Mouse (Mus musculus) large intestine, adult 2 months (tissue): ENCODE data around the gene Dzip1. TPM values are rescaled to one million over a fixed set of nuclear protein-coding genes. Genes with fewer than 3 reads are reported as not detected.

Source experiments
- DNase-seq: peaks from one replicate; pipeline ENCODE4 v3.0.0-alpha.2; 2012; ENCODE audit warnings: low read depth, low spot score
- WGBS: fragments of 180-500 bp; shearing (Covaris S2); methylation state at CpG from one replicate; pipeline ENCODE4 v1.1.7; 2018; 5-methylcytosine and 5-hydroxymethylcytosine counted together
- polyA plus RNA-seq: library from polyadenylated mRNA; depleted of rRNA; stranded (reverse); fragments of >200 nt; gene quantifications from 2 replicates; pipeline ENCODE4 v1.2.3, GENCODE M21; 2012; rRNA removed

Dzip1 gene
- polyA plus RNA-seq, 1 experiment = 1.8 TPM

DNA sequence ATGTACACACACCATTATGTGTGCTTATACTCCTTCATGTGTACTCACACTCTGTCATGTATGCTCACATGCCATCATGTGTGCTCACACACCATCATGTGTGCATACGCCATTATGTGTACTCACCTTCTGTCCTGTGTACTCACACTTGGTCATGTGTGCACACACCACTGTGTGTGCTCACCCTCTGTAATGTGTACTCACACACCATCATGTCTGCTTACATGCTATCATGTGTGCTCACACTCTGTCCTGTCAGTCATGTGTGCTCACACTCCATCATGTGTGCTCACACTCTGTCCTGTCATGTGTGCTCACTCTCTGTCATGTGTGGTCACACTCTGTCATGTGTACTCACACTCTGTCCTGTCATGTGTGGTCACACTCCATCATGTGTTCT, 85.2 kb downstream of the Dzip1 start:
- no peak for DNase-seq
- WGBS = 98% methylated on average over 1 of the region's 1 CpGs

GRCm38 (mm10) chr14:118839416-118839815, 85.8 kb downstream of the Dzip1 start:
- WGBS = 33% methylated on average over 5 of the region's 5 CpGs
- no peak for DNase-seq

- no peak for DNase-seq
- 51% methylated on average over 8 of the region's 8 CpGs for WGBS
These were observed 86.6 kb downstream of the Dzip1 start for GRCm38 (mm10) chr14:118838556-118839120.

DNA sequence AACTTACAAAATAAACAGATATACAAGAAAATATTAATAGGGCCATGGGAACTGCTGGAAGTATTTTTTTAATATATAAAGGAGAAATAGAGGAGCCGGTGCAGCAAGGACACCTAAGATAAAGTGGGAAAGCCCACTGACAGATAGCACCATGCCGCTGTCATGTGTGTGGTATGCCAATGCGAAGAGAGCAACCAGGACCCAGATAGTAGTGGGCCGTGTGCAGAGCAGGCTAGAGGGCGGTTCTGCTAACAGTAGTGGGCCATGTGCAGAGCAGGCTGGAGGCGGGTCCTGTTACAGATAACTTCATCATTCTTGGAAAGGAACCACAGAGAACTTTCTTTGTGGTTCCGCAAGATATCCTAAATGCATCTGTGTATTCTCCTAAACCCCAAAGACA, 88.5 kb downstream of the Dzip1 start:
- 93% methylated on average over 7 of the region's 7 CpGs for WGBS
- DNase-seq = no peak

- WGBS = 70% methylated on average over 11 of the region's 11 CpGs
- DNase-seq = no peak
These were observed 89.1 kb downstream of the Dzip1 start for GRCm38 (mm10) chr14:118836145-118836544.

GRCm38 (mm10) chr14:118834313-118834712, 90.9 kb downstream of the Dzip1 start:
- no peak for DNase-seq
- WGBS = 30% methylated on average over 7 of the region's 7 CpGs

DNA sequence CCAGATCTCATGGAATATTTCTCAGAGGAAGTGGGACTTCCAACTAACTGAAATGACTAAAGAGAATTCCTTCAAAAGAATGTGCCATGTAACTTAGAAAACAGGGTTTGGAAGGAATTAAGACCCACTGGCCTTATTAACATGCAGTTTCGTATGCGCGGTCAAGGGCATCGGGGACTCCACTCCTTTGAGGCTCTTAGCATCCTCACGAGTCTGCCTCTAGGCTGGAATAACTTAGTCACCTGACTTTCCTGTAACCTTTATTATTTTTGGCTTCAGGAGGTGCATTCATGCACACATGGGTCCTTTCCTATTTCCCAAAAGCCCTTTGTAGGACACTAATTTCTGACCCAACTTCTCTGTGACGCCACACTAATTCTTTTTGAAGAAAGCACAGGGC, 92.0 kb downstream of the Dzip1 start:
- 87% methylated on average over 6 of the region's 6 CpGs for WGBS
- DNase-seq = no peak

DNA sequence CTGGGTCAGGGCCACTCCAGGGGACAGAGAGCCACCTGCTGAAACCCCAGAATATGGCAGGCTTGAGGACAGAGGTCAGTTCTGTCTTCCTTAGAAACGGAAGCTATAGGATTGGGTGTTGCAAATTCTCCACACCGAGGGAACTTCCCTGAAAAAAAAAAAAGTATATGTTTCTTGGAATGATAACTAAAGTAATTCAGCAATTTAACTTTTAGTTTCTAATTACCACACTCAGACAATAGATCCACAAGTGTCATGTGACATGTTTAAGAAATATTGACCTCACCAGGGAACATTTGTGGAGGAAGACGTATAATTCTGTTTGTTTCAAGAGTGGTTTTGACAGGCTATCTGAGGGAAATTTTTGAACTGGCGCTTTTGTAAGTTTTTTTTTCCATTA, 93.7 kb downstream of the Dzip1 start:
- no peak for DNase-seq
- 52% methylated on average over 4 of the region's 4 CpGs for WGBS

GRCm38 (mm10) chr14:118829331-118830095, 95.7 kb downstream of the Dzip1 start:
- 84% methylated on average over 11 of the region's 11 CpGs for WGBS
- no peak for DNase-seq

DNA sequence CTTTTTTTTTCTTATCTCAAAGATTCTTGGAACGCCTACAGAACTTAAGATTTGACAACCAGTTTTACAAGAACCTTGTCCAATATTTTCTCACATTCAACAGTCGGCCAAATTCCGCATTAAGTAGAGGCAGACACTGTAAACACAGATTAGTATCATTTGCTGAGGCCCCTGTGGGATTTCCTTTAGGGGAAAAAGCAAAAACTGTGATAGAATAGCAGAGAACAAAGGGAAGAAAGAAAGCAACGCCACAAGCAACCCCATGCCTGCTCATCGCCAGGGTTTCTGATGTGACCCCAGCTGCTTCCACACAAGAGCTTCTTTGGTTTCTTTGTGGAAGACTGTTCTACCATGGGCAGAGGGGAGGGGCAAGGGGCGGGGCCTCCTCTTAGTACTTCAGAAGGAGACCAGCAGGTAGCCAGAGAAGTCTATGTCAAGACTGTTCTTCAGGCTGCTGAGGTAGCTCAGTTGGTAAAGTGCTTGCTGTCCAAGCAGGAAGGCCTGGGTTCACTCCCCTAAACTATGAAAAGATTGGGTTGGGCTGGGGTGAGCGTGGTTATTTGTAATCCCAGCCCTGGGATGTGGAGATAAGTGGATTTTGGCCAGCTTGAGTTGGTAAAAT, 97.9 kb downstream of the Dzip1 start:
- no peak for DNase-seq
- whole genome bisulfite sequencing = 41% methylated on average over 7 of the region's 7 CpGs

- WGBS = 78% methylated on average over 8 of the region's 8 CpGs
- DNase-seq = no peak
These were observed 98.9 kb downstream of the Dzip1 start for GRCm38 (mm10) chr14:118826346-118826745.

Other genes starting within 250 kb of the Dzip1 start
- gene Abcc4, start 219.2 kb downstream of the Dzip1 start, polyA plus RNA-seq = 1.8 and 3.0 TPM in 2 replicates
- gene Cldn10, start 137.6 kb downstream of the Dzip1 start, polyA plus RNA-seq = 0.22 and 0.63 TPM in 2 replicates
- gene Dnajc3, start 12.5 kb upstream of the Dzip1 start, polyA plus RNA-seq = 19.2 and 22.8 TPM in 2 replicates
- 0.79 and 1.2 TPM in 2 replicates for gene Uggt2, start 174.0 kb upstream of the Dzip1 start, polyA plus RNA-seq
- not detected in 2 replicates for gene Hs6st3, start 212.9 kb upstream of the Dzip1 start, polyA plus RNA-seq